Mouse (Mus musculus): Measurements from ENCODE around the gene Zfp648.
A peak's percentile ranks its signal among the peaks of the same experiment; 100 is the strongest.

Gene Zfp648

GRCm38 (mm10) chr1:154200955-154201722 lies at the start of gene Zfp648:
Gene Zfp648, plus strand, starts transcription at chr1:154201187.
- no peak for DNase-seq (ENCODE audit: low spot score)

- no peak for DNase-seq (ENCODE audit: low spot score)
Measured at GRCm38 (mm10) chr1:154152539-154152938, 48.4 kb upstream of the Zfp648 start.

- no peak for DNase-seq (ENCODE audit: low spot score)
Measured at GRCm38 (mm10) chr1:154153800-154154199, 47.2 kb upstream of the Zfp648 start.

- peak; percentile 69 for DNase-seq (ENCODE audit: low spot score)
Measured at GRCm38 (mm10) chr1:154156177-154157062, 44.6 kb upstream of the Zfp648 start.

- no peak for DNase-seq (ENCODE audit: low spot score)
Measured at GRCm38 (mm10) chr1:154157131-154157530, 43.9 kb upstream of the Zfp648 start.

- DNase-seq (ENCODE audit: low spot score), result no peak
Measured at GRCm38 (mm10) chr1:154167696-154168095, 33.3 kb upstream of the Zfp648 start.

- peak; percentile 44 for DNase-seq (ENCODE audit: low spot score)
Measured at GRCm38 (mm10) chr1:154175334-154175733, 25.7 kb upstream of the Zfp648 start.

- no peak for DNase-seq (ENCODE audit: low spot score)
Measured at GRCm38 (mm10) chr1:154177781-154178180, 23.2 kb upstream of the Zfp648 start.

GRCm38 (mm10) chr1:154178541-154179155 lies 22.3 kb upstream of the Zfp648 start:
- DNase-seq (ENCODE audit: low spot score), result no peak

GRCm38 (mm10) chr1:154180952-154181351 lies 20.0 kb upstream of the Zfp648 start:
- DNase-seq (ENCODE audit: low spot score), result peak; percentile 88

- no peak for DNase-seq (ENCODE audit: low spot score)
Measured at GRCm38 (mm10) chr1:154182396-154183076, 18.5 kb upstream of the Zfp648 start.

GRCm38 (mm10) chr1:154183077-154183751 lies 17.8 kb upstream of the Zfp648 start:
- DNase-seq (ENCODE audit: low spot score), result no peak

- no peak for DNase-seq (ENCODE audit: low spot score)
Measured at GRCm38 (mm10) chr1:154188229-154188628, 12.8 kb upstream of the Zfp648 start.

GRCm38 (mm10) chr1:154188631-154189030 lies 12.4 kb upstream of the Zfp648 start:
- DNase-seq (ENCODE audit: low spot score), result no peak

GRCm38 (mm10) chr1:154189842-154190530 lies 11.0 kb upstream of the Zfp648 start:
- peak; percentile 63 for DNase-seq (ENCODE audit: low spot score)

GRCm38 (mm10) chr1:154198896-154199295 lies 2.1 kb upstream of the Zfp648 start:
- DNase-seq (ENCODE audit: low spot score), result no peak

- peak; percentile 34 for DNase-seq (ENCODE audit: low spot score)
Measured at GRCm38 (mm10) chr1:154202580-154202979, 1.6 kb downstream of the Zfp648 start.

- no peak for DNase-seq (ENCODE audit: low spot score)
Measured at GRCm38 (mm10) chr1:154203386-154203785, 2.4 kb downstream of the Zfp648 start.

- DNase-seq (ENCODE audit: low spot score), result peak; percentile 35
Measured at GRCm38 (mm10) chr1:154204652-154205573, 3.9 kb downstream of the Zfp648 start.

- DNase-seq (ENCODE audit: low spot score), result no peak
Measured at GRCm38 (mm10) chr1:154219991-154220390, 19.0 kb downstream of the Zfp648 start.

Data from layer of hippocampus, adult 11-12 months (tissue).